Mouse (Mus musculus) hindbrain, embryonic 12.5 days (tissue): Measurements from ENCODE around the gene Kif2b. TPM values are rescaled to one million over a fixed set of nuclear protein-coding genes. Genes with fewer than 3 reads are reported as not detected.

Experiments used
- ATAC-seq: fragments of 200-750 bp; cut with Nextera tagmentation; 2 replicates; pipeline ENCODE4 v1.8.0; 2017; ENCODE audit warnings: moderate TSS enrichment; ENCODE audit not compliant: low FRiP score
- H3K27ac ChIP-seq: fragments of 300-500 bp; sonication (generic); 2 replicates; pipeline ENCODE4 v1.5.1; 2016; ENCODE audit warnings: mild to moderate bottlenecking
- H3K27me3 ChIP-seq: fragments of 300-500 bp; sonication (generic); 2 replicates; pipeline ENCODE4 v1.6.1; 2016; ENCODE audit warnings: mild to moderate bottlenecking
- H3K36me3 ChIP-seq: fragments of 300-500 bp; sonication (generic); 2 replicates; pipeline ENCODE4 v1.6.1; 2016; ENCODE audit warnings: mild to moderate bottlenecking
- H3K4me1 ChIP-seq: fragments of 300-500 bp; sonication (generic); 2 replicates; pipeline ENCODE4 v1.6.1; 2016
- H3K4me2 ChIP-seq: fragments of 300-500 bp; sonication (generic); replicated peaks from 2 replicates; pipeline ENCODE4 v1.6.1; 2016; ENCODE audit warnings: mild to moderate bottlenecking
- H3K4me3 ChIP-seq: fragments of 300-500 bp; sonication (generic); 2 replicates; pipeline ENCODE4 v1.5.1; 2016; ENCODE audit warnings: mild to moderate bottlenecking
- H3K9ac ChIP-seq: fragments of 300-500 bp; sonication (generic); 2 replicates; pipeline ENCODE4 v1.6.1; 2016; ENCODE audit warnings: mild to moderate bottlenecking, moderate library complexity
- H3K9me3 ChIP-seq: fragments of 300-500 bp; sonication (generic); replicated peaks from 2 replicates; pipeline ENCODE4 v1.6.1; 2016; ENCODE audit warnings: mild to moderate bottlenecking
- WGBS: fragments of 180-500 bp; shearing (Covaris S2); methylation state at CpG from one replicate; pipeline ENCODE4 v1.1.7; 2016; 5-methylcytosine and 5-hydroxymethylcytosine counted together
- polyA plus RNA-seq: library from polyadenylated mRNA; unstranded; fragments of >200 nt; fragmentation: Nextera tagmentation; extraction: Ambion mirVana; gene quantifications from 2 replicates; pipeline ENCODE4 v1.2.1, GENCODE M21; 2016

Kif2b gene
- polyA plus RNA-seq: not detected in 2 replicates

- no peaks in the 10 kb centered on the region for H3K4me1 ChIP-seq
- no peaks in the 10 kb centered on the region for H3K36me3 ChIP-seq
- no peak within 1 kb of the TSS for H3K4me3 ChIP-seq
- H3K9ac ChIP-seq: no peak within 1 kb of the TSS
- no peak within 1 kb of the TSS for H3K27ac ChIP-seq
- no peaks in the 10 kb centered on the region for H3K27me3 ChIP-seq
- no peak for ATAC-seq
- 91% methylated on average over 9 of the region's 9 CpGs for WGBS
- H3K9me3 ChIP-seq: no peaks in the 10 kb centered on the region
- no peak within 1 kb of the TSS for H3K4me2 ChIP-seq
Measured at GRCm38 (mm10) chr11:91577317-91577716, at the start of gene Kif2b. Gene Kif2b (minus strand): TSS chr11:91577558.

- 75% methylated on average over 3 of the region's 3 CpGs for WGBS
- Histone ChIP-seq H3K4me2 (no peak overlapping the region), H3K4me3 (no peak overlapping the region), H3K27me3 (no peaks in the 10 kb centered on the region), H3K4me1 (no peaks in the 10 kb centered on the region), H3K36me3 (no peaks in the 10 kb centered on the region), H3K27ac (no peak overlapping the region), H3K9ac (no peak overlapping the region), H3K9me3 (no peaks in the 10 kb centered on the region)
- no peak for ATAC-seq
Measured at GRCm38 (mm10) chr11:91593088-91593487, 15.7 kb upstream of the Kif2b start.

- no peak overlapping the region for H3K27ac ChIP-seq
- H3K9me3 ChIP-seq: no peaks in the 10 kb centered on the region
- WGBS: 89% methylated on average over 19 of the region's 19 CpGs
- no peaks in the 10 kb centered on the region for H3K36me3 ChIP-seq
- H3K27me3 ChIP-seq: no peaks in the 10 kb centered on the region
- ATAC-seq: no peak
- H3K4me1 ChIP-seq: no peaks in the 10 kb centered on the region
- H3K9ac ChIP-seq: no peak overlapping the region
- no peak overlapping the region for H3K4me2 ChIP-seq
- no peak overlapping the region for H3K4me3 ChIP-seq
Measured at GRCm38 (mm10) chr11:91576856-91577255, 502 bp downstream of the Kif2b start.

- no peak overlapping the region for H3K9ac ChIP-seq
- no peaks in the 10 kb centered on the region for H3K36me3 ChIP-seq
- no peaks in the 10 kb centered on the region for H3K9me3 ChIP-seq
- no peak overlapping the region for H3K4me2 ChIP-seq
- H3K4me1 ChIP-seq: no peaks in the 10 kb centered on the region
- H3K27me3 ChIP-seq: no peaks in the 10 kb centered on the region
- 95% methylated on average over 8 of the region's 8 CpGs for WGBS
- ATAC-seq: no peak
- H3K4me3 ChIP-seq: no peak overlapping the region
- no peak overlapping the region for H3K27ac ChIP-seq
Measured at GRCm38 (mm10) chr11:91575406-91575805, 2.0 kb downstream of the Kif2b start.

GRCm38 (mm10) chr11:91574477-91574876, 2.9 kb downstream of the Kif2b start:
- no peaks in the 10 kb centered on the region for H3K4me1 ChIP-seq
- H3K9me3 ChIP-seq: no peaks in the 10 kb centered on the region
- H3K36me3 ChIP-seq: no peaks in the 10 kb centered on the region
- no peak overlapping the region for H3K4me2 ChIP-seq
- H3K9ac ChIP-seq: no peak overlapping the region
- no peak for ATAC-seq
- WGBS: 76% methylated on average over 3 of the region's 3 CpGs
- H3K27ac ChIP-seq: no peak overlapping the region
- H3K4me3 ChIP-seq: no peak overlapping the region
- no peaks in the 10 kb centered on the region for H3K27me3 ChIP-seq

GRCm38 (mm10) chr11:91530737-91531136, 46.6 kb downstream of the Kif2b start:
- H3K27ac ChIP-seq: no peak overlapping the region
- H3K9me3 ChIP-seq: no peaks in the 10 kb centered on the region
- H3K4me2 ChIP-seq: no peak overlapping the region
- WGBS: 73% methylated on average over 4 of the region's 4 CpGs
- H3K4me1 ChIP-seq: no peaks in the 10 kb centered on the region
- H3K27me3 ChIP-seq: no peaks in the 10 kb centered on the region
- no peak overlapping the region for H3K9ac ChIP-seq
- H3K36me3 ChIP-seq: no peaks in the 10 kb centered on the region
- ATAC-seq: no peak
- H3K4me3 ChIP-seq: no peak overlapping the region
